Mouse (Mus musculus) heart, postnatal 10 days (tissue): ENCODE measurements around the gene Olfr547. TPM values are rescaled to one million over a fixed set of nuclear protein-coding genes. Genes with fewer than 3 reads are reported as not detected.

ENCODE experiments used
- DNase-seq, 2 experiments: peaks; one replicate each; pipeline ENCODE4 v3.0.0; 2021
- intact Hi-C: fragments of 180-260 bp; cut with DNase I; formaldehyde crosslinking; loops from one replicate; pipeline ENCODE4 v1.15.1; 2025
- total RNA-seq, 2 experiments: library from RNA; stranded (reverse); gene quantifications; 2 replicates each; pipeline ENCODE4 v1.2.3; 2021

Gene Olfr547
- total RNA-seq, 2 experiments from 2014 or later, result not detected

DNA sequence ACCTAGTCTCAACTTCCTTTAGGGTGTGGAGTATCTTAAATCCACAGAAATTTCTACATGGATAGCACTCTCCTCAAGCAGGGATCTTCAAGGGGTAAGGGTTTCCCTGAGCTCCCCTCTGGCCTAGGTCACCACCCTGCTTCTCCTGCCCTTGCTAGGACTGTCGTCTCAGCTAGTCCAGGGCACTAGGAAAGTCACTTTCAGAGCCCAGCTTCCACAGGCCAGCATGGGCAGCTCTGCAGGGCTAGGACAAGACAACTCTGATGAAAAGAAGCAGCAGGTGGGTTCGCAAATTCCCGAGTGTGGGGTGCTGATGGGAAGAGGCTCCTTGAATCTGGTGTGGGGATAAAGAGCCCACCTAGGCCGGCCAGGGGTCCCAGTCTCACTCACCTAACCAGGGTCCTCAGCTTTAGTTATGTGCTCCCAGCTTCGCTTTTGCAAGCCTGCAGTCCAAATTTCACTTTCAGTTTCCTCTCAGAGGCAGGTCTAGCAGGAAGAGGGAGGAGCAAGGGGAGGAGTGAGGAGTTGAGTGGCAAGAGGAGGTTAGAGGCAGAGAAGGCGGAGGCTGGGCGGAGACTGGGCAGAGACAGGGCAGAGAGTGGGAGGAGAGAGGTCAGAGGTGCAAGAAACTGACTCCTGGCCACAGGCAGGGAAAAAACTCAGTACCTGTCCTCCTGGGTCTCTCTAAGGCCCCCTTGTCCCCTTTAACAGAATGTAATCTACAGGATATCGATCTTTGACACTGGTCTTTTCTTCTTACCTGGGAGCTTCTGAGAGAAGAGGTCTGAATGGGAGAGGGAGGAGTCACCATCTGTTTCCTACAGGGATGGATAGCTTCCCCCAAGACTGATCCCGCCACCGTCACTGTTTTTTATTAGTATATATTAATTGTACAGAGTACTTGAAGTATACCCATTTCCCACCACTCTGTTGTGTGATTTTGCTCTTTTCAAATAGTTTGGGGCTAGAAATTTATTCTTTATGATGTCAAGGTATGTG, 30.7 kb downstream of the Olfr547 start, which contains the start of gene Trim21:
Gene Trim21 (minus strand): TSS at position 488 of the 999 bp plus-strand sequence.
- peak; percentile 88 to 91 for DNase-seq
- intact Hi-C loops, result no loop called here

DNA sequence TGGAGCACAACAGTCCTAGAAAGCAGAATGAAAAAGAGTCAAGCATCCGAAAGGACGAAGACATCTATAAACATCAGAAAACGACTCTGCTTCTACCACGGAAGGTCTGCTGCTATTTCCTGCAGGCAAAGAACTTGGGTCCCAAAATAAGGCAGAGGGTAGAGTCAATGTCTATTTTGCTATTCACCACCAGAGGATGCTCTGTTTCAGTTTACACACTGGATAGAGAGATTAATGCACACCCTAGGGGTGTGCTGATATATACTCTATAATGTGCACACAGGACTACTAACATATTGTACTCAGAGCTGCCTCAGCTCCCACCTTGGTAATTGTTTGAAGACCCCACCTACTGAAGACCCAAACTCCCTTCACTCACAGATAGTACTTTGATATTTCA, 31.7 kb downstream of the Olfr547 start:
- intact Hi-C loops, result no loop called here
- DNase-seq, result no peak

DNA sequence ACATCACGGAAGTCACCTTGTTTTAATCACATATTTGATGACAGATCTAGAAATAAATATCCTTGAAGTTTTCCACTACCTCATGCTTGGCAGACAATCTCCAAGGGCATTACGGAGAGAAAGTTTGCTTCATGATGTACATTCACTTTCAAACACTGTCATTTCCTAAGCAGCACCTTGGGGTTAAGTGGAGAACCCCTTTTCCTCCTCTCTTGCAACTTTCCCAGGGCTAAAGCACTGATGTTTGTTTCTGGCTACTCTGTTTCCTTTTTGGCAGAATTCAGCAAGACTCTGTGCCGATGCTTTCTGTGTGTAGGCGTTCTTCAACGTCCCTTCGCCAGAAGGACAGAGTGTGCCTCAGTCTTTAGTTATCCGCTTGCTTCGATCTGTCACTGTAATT, 36.6 kb downstream of the Olfr547 start, which contains the start of gene Olfr550:
Gene Olfr550 (plus strand): TSS at position 301 of the 400 bp plus-strand sequence.
- intact Hi-C loops, result no loop called here
- no peak for DNase-seq

DNA sequence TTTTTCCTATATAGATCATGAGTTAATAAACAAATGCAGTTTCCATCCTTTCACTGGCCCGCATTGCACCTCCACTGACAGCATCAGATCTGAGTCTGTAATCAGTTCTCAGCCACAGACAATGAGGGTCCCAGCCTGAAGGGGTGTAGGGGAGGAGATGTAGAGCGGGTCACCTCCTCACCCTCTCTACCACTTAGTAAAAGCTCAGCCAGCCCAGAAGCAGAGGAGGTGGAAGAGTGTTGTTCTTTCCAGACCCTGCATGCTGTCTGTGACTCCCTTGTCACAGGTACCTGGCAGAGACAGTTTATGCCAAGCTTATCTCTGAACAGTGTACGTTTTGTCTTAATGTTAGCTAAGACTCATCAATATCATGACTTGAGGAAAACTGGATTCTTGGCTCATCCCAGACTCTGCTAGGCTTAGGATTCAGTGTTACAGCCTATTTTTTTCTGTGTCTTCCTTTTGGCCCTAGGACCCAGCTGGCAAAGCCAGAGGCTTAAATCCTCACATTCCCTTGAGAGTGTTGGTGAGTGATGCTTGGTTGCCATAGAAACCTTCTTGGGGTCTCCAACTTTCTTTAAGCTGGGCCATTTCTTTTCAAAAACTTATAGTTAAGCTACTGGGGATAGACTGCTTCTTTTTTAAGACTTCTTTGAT, 38.8 kb downstream of the Olfr547 start:
- intact Hi-C loops, result no loop called here

DNA sequence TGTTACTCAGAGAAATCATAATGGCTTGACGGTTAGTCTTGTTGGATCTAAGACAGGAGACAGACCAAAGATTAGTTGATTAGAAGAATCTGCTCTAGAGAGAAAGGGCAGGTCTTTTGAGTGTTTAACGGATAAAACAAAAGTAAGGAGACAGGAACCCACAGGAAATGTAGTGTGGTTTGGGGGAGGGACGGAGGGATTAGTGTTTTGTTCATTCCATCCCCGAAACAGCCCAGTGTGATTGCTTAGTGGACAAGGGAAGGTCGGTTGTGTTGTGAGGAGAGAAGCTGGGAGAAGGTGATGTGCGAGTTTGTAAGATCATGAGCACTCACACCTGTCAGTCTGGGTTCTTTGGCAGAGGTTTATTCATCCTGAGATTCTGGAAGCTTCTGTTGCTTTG, 41.4 kb downstream of the Olfr547 start:
- DNase-seq, result no peak
- intact Hi-C loops, result no loop called here

More for the DNA sequence above, 38.8 kb downstream of the Olfr547 start:
- DNase-seq, result no peak

Other genes starting within 250 kb of the Olfr547 start
- gene Rrm1, start 93.1 kb upstream of the Olfr547 start, total RNA-seq, result 10 to 100 TPM; 36.2 to 41.2 TPM
- not detected for gene Olfr543, start 53.1 kb upstream of the Olfr547 start, total RNA-seq
- not detected for gene Olfr544, start 46.4 kb upstream of the Olfr547 start, total RNA-seq
- gene Olfr545, start 35.2 kb upstream of the Olfr547 start, total RNA-seq, result not detected
- gene Olfr548-ps1, start 6.1 kb downstream of the Olfr547 start, total RNA-seq, result not detected
- not detected for gene Olfr549, start 15.1 kb downstream of the Olfr547 start, total RNA-seq
- 1 to 10 TPM; 5.2 to 5.7 TPM for gene Trim21, start 30.7 kb downstream of the Olfr547 start, total RNA-seq
- under 1 TPM in 1 of 2 experiments, not detected in 1; 0.24 TPM for gene Olfr550, start 36.7 kb downstream of the Olfr547 start, total RNA-seq
- gene Olfr551, start 57.1 kb downstream of the Olfr547 start, total RNA-seq, result not detected
- under 1 TPM; 0.12 to 0.24 TPM for gene Olfr552, start 63.0 kb downstream of the Olfr547 start, total RNA-seq
- not detected for gene Olfr553, start 83.5 kb downstream of the Olfr547 start, total RNA-seq
- not detected for gene Olfr554, start 103.7 kb downstream of the Olfr547 start, total RNA-seq
- not detected for gene Olfr555, start 124.1 kb downstream of the Olfr547 start, total RNA-seq
- gene Olfr556, start 130.2 kb downstream of the Olfr547 start, total RNA-seq, result not detected
- 10 to 100 TPM in 1 of 2 experiments, 1 to 10 TPM in 1; 6.9 to 10.6 TPM for gene Trim68, start 152.6 kb downstream of the Olfr547 start, total RNA-seq
- gene Olfr557, start 161.2 kb downstream of the Olfr547 start, total RNA-seq, result not detected
- gene Olfr558, start 167.5 kb downstream of the Olfr547 start, total RNA-seq, result 1 to 10 TPM; 6.2 TPM
- not detected for gene Olfr33, start 184.3 kb downstream of the Olfr547 start, total RNA-seq
- not detected for gene Olfr559, start 192.7 kb downstream of the Olfr547 start, total RNA-seq
- gene Olfr560, start 224.6 kb downstream of the Olfr547 start, total RNA-seq, result under 1 TPM; 0.12 to 0.57 TPM
- gene Olfr78, start 224.7 kb downstream of the Olfr547 start, total RNA-seq, result 1 to 10 TPM; 2.1 to 2.2 TPM
- gene Olfr561, start 236.5 kb downstream of the Olfr547 start, total RNA-seq, result not detected